8 mouse cellular contexts compared by ENCODE assay signal in the genomic region with DNA sequence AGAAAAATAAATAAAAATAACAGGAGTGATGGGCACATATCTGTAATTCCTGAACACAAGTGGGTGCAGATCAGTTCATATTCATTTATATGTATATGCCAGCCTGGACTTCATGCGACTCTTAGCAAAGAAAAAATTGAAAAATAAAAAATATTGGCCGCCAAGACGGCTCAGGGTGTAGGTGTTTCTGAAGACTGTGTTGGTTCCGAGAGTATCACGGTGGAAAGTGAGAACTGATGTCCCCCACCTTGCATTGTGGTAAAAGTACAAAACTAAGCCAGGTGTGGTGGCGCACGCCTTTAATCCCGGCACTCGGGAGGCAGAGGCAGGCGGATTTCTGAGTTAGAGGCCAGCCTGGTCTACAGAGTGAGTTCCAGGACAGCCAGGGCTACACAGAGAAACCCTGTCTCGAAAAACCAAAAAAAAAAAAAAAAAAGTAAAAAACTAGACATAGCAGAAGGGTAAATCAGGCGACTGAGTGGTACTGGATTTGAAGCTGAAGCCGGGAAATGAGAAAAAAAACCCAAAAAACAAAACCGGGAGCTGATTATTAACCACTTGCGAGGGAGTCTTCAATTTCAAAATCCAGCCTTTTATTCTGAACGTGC. TPM values are rescaled to one million over a fixed set of nuclear protein-coding genes. Genes with fewer than 3 reads are reported as not detected.
DNase-seq lines count a peak whose midpoint lies in the region; ATAC-seq and TF ChIP-seq lines count a peak whose summit lies in the region.

No protein-coding gene starts in this region.

- TF ChIP-seq CTCF in heart, postnatal 0 days (IDR thresholded peaks at IDR 0.05; ENCODE audit: low read depth): no peak

- WGBS in heart, postnatal 0 days: 50% methylated on average over 15 of the region's 16 CpGs
- 49% methylated on average over 16 of the region's 16 CpGs for WGBS in embryonic facial prominence, embryonic 12.5 days
- 53% methylated on average over 15 of the region's 16 CpGs for WGBS in midbrain, embryonic 14.5 days

- H3K27me3 ChIP-seq in heart, postnatal 0 days (ENCODE audit: control insufficient read depth, insufficient read depth, low read length): no peaks in the 10 kb centered on the region
- no peaks in the 10 kb centered on the region for H3K27me3 ChIP-seq in embryonic facial prominence, embryonic 12.5 days
- H3K27me3 ChIP-seq in midbrain, embryonic 14.5 days (ENCODE audit: control insufficient read depth, insufficient read depth, low read length): no peaks in the 10 kb centered on the region

- DNase-seq in heart, postnatal 0 days (ENCODE audit: low spot score): no peak
- no peak for DNase-seq in heart, adult 9 months (ENCODE audit: low spot score in 2 of 2)
- peak; percentile 44 for DNase-seq in induced T-regulatory cell, adult 2 months (ENCODE audit: low read depth)
- DNase-seq in midbrain, embryonic 14.5 days: no peak
- DNase-seq in left cerebral cortex, postnatal 4 days: no peak
- no peak for DNase-seq in adipocyte (ENCODE audit: low spot score)
- no peak for DNase-seq in right cerebral cortex, postnatal 4 days

- peak overlapping the region; percentile 90; the same call in 1 of the 2 replicates for H3K4me3 ChIP-seq in heart, postnatal 0 days (ENCODE audit: low read depth, low read length)
- peak overlapping the region; percentile 82 for H3K4me3 ChIP-seq in embryonic facial prominence, embryonic 12.5 days
- H3K4me3 ChIP-seq in midbrain, embryonic 14.5 days (replicated peaks; ENCODE audit: low read depth, low read length): peak overlapping the region; percentile 88

- no peak overlapping the region for H3K27ac ChIP-seq in heart, postnatal 0 days (ENCODE audit: low read depth)
- no peak overlapping the region for H3K27ac ChIP-seq in embryonic facial prominence, embryonic 12.5 days
- H3K27ac ChIP-seq in midbrain, embryonic 14.5 days (replicated peaks; ENCODE audit: low read depth, low read length): 0 out of 2 replicates have a peak overlapping the region, but pooled peaks have one; percentile 32

- no peak overlapping the region for H3K9ac ChIP-seq in heart, postnatal 0 days (replicated peaks; ENCODE audit: low read depth, low read length)
- H3K9ac ChIP-seq in embryonic facial prominence, embryonic 12.5 days: no peak overlapping the region
- H3K9ac ChIP-seq in midbrain, embryonic 14.5 days (replicated peaks; ENCODE audit: low read length): peak overlapping the region; percentile 82; the same call in 1 of the 2 replicates

- H3K4me1 ChIP-seq in heart, postnatal 0 days (ENCODE audit: control insufficient read depth, insufficient read depth): peaks cover 7% of the 10 kb centered on the region; the same call in 1 of the 2 replicates
- H3K4me1 ChIP-seq in embryonic facial prominence, embryonic 12.5 days: peaks cover 11% of the 10 kb centered on the region
- peaks cover 6% of the 10 kb centered on the region; the same call in 1 of the 2 replicates for H3K4me1 ChIP-seq in midbrain, embryonic 14.5 days (ENCODE audit: control insufficient read depth, insufficient read depth, low read length)

- intact Hi-C loops in left cerebral cortex, postnatal 4 days (cut with DNase I): no loop called here

- no peaks in the 10 kb centered on the region for H3K36me3 ChIP-seq in heart, postnatal 0 days (replicated peaks; ENCODE audit: control insufficient read depth, insufficient read depth, low read length)
- peaks cover 6% of the 10 kb centered on the region; the same call in 1 of the 2 replicates for H3K36me3 ChIP-seq in embryonic facial prominence, embryonic 12.5 days
- H3K36me3 ChIP-seq in midbrain, embryonic 14.5 days (ENCODE audit: control insufficient read depth, insufficient read depth, low read length): no peaks in the 10 kb centered on the region

- no peaks in the 10 kb centered on the region for H3K9me3 ChIP-seq in heart, postnatal 0 days (replicated peaks; ENCODE audit: control insufficient read depth, low read length)
- H3K9me3 ChIP-seq in embryonic facial prominence, embryonic 12.5 days: no peaks in the 10 kb centered on the region
- H3K9me3 ChIP-seq in midbrain, embryonic 14.5 days (ENCODE audit: control insufficient read depth, low read length): no peaks in the 10 kb centered on the region

- ATAC-seq in heart, postnatal 0 days (ENCODE audit: insufficient read depth, low read depth): no peak
- ATAC-seq in embryonic facial prominence, embryonic 12.5 days (ENCODE audit: insufficient number of reproducible peaks, insufficient read depth, low FRiP score, low TSS enrichment): no peak
- ATAC-seq in midbrain, embryonic 14.5 days (ENCODE audit: low FRiP score, low TSS enrichment): no peak

- TF ChIP-seq EP300 in heart, postnatal 0 days (IDR thresholded peaks at IDR 0.05; ENCODE audit: low read depth): no peak

- no peak overlapping the region for H3K4me2 ChIP-seq in heart, postnatal 0 days (ENCODE audit: low read depth, low read length)
- H3K4me2 ChIP-seq in embryonic facial prominence, embryonic 12.5 days (replicated peaks): peak overlapping the region; percentile 91; the same call in 1 of the 2 replicates
- H3K4me2 ChIP-seq in midbrain, embryonic 14.5 days (ENCODE audit: low read length): peak overlapping the region; percentile 77

RNA-seq across cellular contexts. Expression of gene Arpc3, which starts 0.4 kb away (rescaled TPM):
- total RNA-seq in heart, postnatal 0 days (2014; rRNA removed; ENCODE audit: low replicate concordance): 157 and 179 TPM in 2 replicates
- polyA plus RNA-seq in heart, postnatal 0 days (2015; fragmentation: Nextera tagmentation; extraction: Ambion mirVana): 97.2 and 106 TPM in 2 replicates
- 75.8 and 88.9 TPM in 2 replicates for polyA plus RNA-seq in embryonic facial prominence, embryonic 12.5 days (2016; fragmentation: Nextera tagmentation; extraction: Ambion mirVana)
- polyA plus RNA-seq in midbrain, embryonic 14.5 days (2014; fragmentation: Nextera tagmentation; extraction: Ambion mirVana): 62.1 and 196 TPM in 2 replicates
- 100 to 1,000 TPM; 258 to 271 TPM for total RNA-seq in left cerebral cortex, postnatal 4 days (2021)

RNA-seq across cellular contexts. Expression of gene Fam216a, which starts 19.1 kb away (rescaled TPM):
- 21.8 and 40.7 TPM in 2 replicates for total RNA-seq in heart, postnatal 0 days (2014; rRNA removed; ENCODE audit: low replicate concordance)
- 30.5 and 31.8 TPM in 2 replicates for polyA plus RNA-seq in heart, postnatal 0 days (2015; fragmentation: Nextera tagmentation; extraction: Ambion mirVana)
- 90.5 and 99.6 TPM in 2 replicates for polyA plus RNA-seq in embryonic facial prominence, embryonic 12.5 days (2016; fragmentation: Nextera tagmentation; extraction: Ambion mirVana)
- 155 and 164 TPM in 2 replicates for polyA plus RNA-seq in midbrain, embryonic 14.5 days (2014; fragmentation: Nextera tagmentation; extraction: Ambion mirVana)
- 10 to 100 TPM; 62.7 to 65.4 TPM for total RNA-seq in left cerebral cortex, postnatal 4 days (2021)

RNA-seq across cellular contexts. Expression of gene Gpn3, which starts 19.6 kb away (rescaled TPM):
- 28.5 and 50.9 TPM in 2 replicates for total RNA-seq in heart, postnatal 0 days (2014; rRNA removed; ENCODE audit: low replicate concordance)
- 42.9 and 48.7 TPM in 2 replicates for polyA plus RNA-seq in heart, postnatal 0 days (2015; fragmentation: Nextera tagmentation; extraction: Ambion mirVana)
- polyA plus RNA-seq in embryonic facial prominence, embryonic 12.5 days (2016; fragmentation: Nextera tagmentation; extraction: Ambion mirVana): 70.0 and 77.7 TPM in 2 replicates
- polyA plus RNA-seq in midbrain, embryonic 14.5 days (2014; fragmentation: Nextera tagmentation; extraction: Ambion mirVana): 43.1 and 43.9 TPM in 2 replicates
- total RNA-seq in left cerebral cortex, postnatal 4 days (2021): 10 to 100 TPM; 19.9 to 20.6 TPM

RNA-seq across cellular contexts. Expression of gene Anapc7, which starts 30.2 kb away (rescaled TPM):
- total RNA-seq in heart, postnatal 0 days (2014; rRNA removed; ENCODE audit: low replicate concordance): 30.1 and 38.9 TPM in 2 replicates
- 33.1 and 36.9 TPM in 2 replicates for polyA plus RNA-seq in heart, postnatal 0 days (2015; fragmentation: Nextera tagmentation; extraction: Ambion mirVana)
- polyA plus RNA-seq in embryonic facial prominence, embryonic 12.5 days (2016; fragmentation: Nextera tagmentation; extraction: Ambion mirVana): 56.1 and 58.0 TPM in 2 replicates
- polyA plus RNA-seq in midbrain, embryonic 14.5 days (2014; fragmentation: Nextera tagmentation; extraction: Ambion mirVana): 27.5 and 39.6 TPM in 2 replicates
- 10 to 100 TPM; 41.7 to 45.4 TPM for total RNA-seq in left cerebral cortex, postnatal 4 days (2021)

RNA-seq across cellular contexts. Expression of gene Vps29, which starts 37.1 kb away (rescaled TPM):
- 84.0 and 92.5 TPM in 2 replicates for total RNA-seq in heart, postnatal 0 days (2014; rRNA removed; ENCODE audit: low replicate concordance)
- 184 and 206 TPM in 2 replicates for polyA plus RNA-seq in heart, postnatal 0 days (2015; fragmentation: Nextera tagmentation; extraction: Ambion mirVana)
- 178 and 183 TPM in 2 replicates for polyA plus RNA-seq in embryonic facial prominence, embryonic 12.5 days (2016; fragmentation: Nextera tagmentation; extraction: Ambion mirVana)
- polyA plus RNA-seq in midbrain, embryonic 14.5 days (2014; fragmentation: Nextera tagmentation; extraction: Ambion mirVana): 324 and 331 TPM in 2 replicates
- 100 to 1,000 TPM; 202 to 208 TPM for total RNA-seq in left cerebral cortex, postnatal 4 days (2021)
